Mouse (Mus musculus): ENCODE measurements around the gene Nkx2-1. TPM values are rescaled to one million over a fixed set of nuclear protein-coding genes. Genes with fewer than 3 reads are reported as not detected.

Gene Nkx2-1
- total RNA-seq, 2 experiments from 2014 or later: 0.23 to 0.65 TPM

DNA sequence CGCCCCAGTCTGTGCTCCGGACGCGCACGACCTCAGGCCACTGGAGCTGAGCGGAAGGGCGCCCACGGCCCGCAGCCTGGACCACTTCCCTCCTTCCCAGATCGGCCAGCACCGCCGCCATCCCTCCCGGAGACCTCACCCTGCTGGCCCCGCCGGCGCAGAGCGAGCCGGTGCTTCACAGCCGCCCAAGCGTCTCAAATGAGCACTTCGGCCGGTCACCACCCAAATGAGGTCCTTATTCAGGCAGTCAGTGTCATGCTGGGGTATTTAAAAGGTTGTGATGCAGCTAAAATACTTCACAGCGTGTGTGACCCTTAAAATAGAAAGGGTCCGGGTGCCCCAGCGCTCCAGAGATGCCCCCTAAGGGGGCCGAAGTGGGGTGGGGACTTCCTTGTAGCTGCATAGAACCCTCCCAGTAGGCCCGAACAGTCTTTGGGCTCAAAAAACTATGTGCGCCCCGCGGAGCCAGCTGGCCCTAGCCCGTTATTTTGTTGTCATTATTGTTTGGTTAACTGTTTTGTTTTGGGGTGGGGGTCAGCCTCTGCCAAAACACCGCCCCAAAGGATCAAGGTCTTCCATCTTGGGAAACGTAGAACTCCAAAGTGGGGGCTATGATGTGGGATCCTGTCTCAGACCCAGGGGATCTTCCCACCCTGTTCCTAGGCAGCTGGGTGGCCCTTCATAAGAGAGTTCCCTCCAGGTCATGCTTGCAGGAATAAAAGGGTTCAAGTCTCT, 15.4 kb downstream of the Nkx2-1 start:
- no peak for DNase-seq

GRCm38 (mm10) chr12:56520396-56521105, 16.2 kb downstream of the Nkx2-1 start:
- DNase-seq: no peak

GRCm38 (mm10) chr12:56519738-56520191, 16.9 kb downstream of the Nkx2-1 start:
- DNase-seq: no peak

GRCm38 (mm10) chr12:56519071-56519737, 17.5 kb downstream of the Nkx2-1 start:
- no peak for DNase-seq

GRCm38 (mm10) chr12:56518221-56518620, 18.5 kb downstream of the Nkx2-1 start:
- DNase-seq: no peak

DNA sequence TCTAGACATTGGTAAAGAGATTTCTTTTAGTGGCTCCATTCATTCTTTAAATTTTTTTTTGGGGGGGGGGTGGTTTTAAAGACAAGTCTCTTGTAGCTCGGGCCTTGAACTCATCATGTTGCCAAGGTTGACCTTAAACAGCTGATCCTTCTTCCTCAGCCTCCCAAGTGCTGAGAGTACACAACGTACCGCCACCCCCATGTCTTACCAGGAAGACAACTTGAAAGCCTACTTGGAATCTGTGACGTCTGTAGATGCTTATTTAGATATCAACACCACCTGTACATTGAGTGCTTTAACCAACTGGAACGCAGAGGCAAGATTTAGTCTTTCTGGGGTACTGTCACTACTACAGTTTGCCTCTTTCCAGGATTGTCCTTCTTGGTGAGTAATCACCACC, 21.9 kb downstream of the Nkx2-1 start:
- DNase-seq: no peak

GRCm38 (mm10) chr12:56508413-56508812, 28.3 kb downstream of the Nkx2-1 start:
- DNase-seq: no peak

DNA sequence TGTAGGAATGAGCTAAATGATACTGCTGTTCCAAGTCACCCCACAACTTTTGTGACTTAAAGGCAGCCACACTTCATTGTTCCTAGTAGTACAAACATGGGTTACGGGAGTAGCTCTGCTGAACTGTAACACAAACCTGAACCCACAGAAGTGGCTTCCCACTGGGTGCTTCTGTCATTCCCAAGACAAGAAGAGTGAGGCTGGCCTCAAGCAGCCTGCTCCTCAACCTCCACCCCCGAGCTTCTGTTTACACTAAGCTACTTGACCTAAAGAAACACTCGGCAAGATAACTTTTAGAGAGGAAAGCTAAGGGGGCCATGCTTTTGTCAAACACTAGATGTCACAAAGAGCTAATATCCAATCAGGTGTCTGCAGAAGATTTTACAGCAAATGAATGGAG, 49.7 kb downstream of the Nkx2-1 start:
- DNase-seq: no peak

GRCm38 (mm10) chr12:56482606-56483005, 54.1 kb downstream of the Nkx2-1 start:
- no peak for DNase-seq

Other genes starting within 250 kb of the Nkx2-1 start
- gene Mbip, start 191.0 kb downstream of the Nkx2-1 start, total RNA-seq (2021): 10 to 100 TPM; 25.5 to 27.1 TPM
- gene Nkx2-9, start 76.4 kb upstream of the Nkx2-1 start, total RNA-seq (2021): not detected
- gene Pax9, start 154.9 kb upstream of the Nkx2-1 start, total RNA-seq (2021): not detected

Data from layer of hippocampus, postnatal 36 days (tissue).